Mouse (Mus musculus) liver, postnatal 0 days (tissue): ENCODE data around the gene Pfdn6.

Source experiments
- CTCF ChIP-seq: sonication (generic); IDR thresholded peaks from 2 replicates; pipeline ENCODE4 v1.5.1; 2016; ENCODE audit warnings: antibody characterized with exemption, low read depth
- EP300 ChIP-seq: IDR thresholded peaks from 2 replicates; pipeline ENCODE4 v1.6.1; 2016; ENCODE audit warnings: antibody characterized with exemption, low read depth, mild to moderate bottlenecking

DNA sequence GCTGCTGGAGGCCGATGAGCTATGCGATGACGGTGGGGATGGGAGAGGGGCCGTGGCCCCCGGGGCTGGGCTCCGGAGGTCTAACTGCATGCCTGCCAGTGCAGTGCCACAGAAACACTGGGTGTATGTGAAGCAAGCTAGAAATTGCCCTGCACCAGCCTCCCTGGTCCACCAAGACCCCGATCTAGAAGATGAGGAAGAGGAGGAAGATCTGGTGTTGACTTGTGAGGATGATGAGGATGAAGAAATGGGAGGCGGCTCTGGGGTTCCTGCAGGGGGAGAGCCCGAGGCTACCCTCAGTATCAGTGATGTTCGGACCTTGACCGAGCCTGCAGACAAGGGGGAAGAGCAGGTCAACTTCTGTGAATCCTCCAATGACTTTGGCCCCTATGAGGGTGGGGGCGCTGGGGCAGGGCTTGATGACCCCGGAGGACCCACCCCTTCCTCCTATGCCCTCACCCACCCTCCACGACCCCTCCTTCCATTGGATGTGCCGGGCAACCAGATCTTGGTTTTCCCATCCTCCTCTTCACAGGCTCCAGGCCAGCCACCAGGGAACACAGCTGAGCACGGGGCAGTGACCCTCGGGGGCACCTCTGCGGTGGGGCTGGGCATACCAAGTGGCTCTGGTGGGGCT is 22.4 kb downstream of the Pfdn6 start:
- no peak for TF ChIP-seq EP300
- TF ChIP-seq CTCF: no peak
